Mouse (Mus musculus) heart, adult 18-20 months (tissue): ENCODE results near the gene Reck. TPM values are rescaled to one million over a fixed set of nuclear protein-coding genes. Genes with fewer than 3 reads are reported as not detected.
A peak's percentile ranks its signal among the peaks of the same experiment; 100 is the strongest.

Experiments used
- DNase-seq, 2 experiments: peaks; one replicate each; pipeline ENCODE4 v3.0.0; 2021 to 2022; ENCODE audit warnings: mixed read lengths in 1 of 2
- total RNA-seq, 2 experiments: library from RNA; stranded (reverse); gene quantifications; 2 replicates each; pipeline ENCODE4 v1.2.3; 2021

The Reck gene
- total RNA-seq, 2 experiments from 2014 or later, result 4.3 to 5.1 TPM

DNA sequence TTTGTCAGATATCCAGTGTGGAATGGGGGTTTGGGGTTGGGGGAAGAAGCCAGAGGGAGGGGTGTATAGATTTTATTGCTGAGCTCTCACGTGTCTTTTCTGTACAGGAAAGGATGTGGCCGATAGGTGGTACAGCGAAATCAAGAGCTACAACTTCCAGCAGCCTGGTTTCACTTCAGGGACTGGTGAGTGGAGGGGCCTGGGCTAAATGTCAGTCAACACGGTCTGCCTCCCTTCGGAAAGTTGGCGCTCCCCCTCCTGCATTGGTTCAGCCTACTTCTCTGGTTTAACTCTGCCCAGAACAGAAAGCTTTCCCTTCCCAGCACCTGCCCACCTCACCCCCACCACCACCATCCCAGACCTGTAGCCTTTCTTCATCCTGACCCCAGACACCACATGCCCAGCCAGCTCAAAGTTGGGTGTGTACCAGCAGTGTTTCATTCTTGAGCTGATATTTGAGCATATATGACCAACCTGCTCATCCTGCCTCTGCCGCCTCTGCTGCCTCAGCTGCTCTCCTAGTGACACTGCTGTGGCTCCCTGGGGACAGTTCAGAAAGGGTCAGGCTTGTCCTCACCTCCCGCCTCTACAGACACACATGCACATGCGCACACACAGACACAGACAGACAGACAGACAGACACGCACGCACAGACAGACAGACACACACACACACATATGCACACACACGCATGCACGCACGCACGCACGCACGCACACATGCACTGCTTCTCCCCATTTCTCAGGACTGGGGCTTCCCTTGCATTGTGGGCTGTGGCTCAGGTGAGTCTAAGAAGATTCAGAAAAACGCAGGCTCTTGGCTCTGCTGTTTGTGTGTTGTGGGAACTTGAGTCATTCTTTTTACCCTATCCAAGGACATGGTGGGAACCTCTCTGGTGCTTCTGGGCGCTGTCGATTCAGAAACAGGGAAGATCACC lies 95.3 kb downstream of the Reck start:
- DNase-seq, result no peak

- no peak for DNase-seq
Measured at GRCm38 (mm10) chr4:43971541-43972136, 96.3 kb downstream of the Reck start.

GRCm38 (mm10) chr4:43972137-43972591 lies 96.8 kb downstream of the Reck start:
- DNase-seq, result peak; percentile 43 to 50

DNA sequence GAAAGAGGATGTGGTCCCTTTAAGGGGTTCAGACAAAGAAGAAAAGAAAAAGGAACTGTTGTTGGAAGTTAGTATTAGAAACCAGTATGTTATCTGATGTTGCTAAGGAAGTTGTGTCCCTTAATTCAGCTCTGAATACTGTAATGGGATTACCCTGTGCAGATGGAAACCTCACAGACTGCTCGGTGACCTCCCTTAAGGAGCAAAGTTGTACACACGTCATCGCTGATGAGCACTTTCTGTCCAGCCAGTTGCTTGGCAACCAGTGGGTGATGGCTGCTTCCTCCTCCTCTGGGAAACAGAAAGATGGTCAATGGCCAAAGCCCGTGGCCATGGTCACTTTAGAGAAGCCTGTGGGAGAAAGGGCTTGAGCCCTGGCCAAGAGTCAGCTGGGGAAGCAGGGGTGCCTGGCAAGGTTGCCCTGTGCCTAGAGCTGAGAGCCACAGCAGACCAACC lies 98.2 kb downstream of the Reck start:
- DNase-seq, result peak; percentile 76 to 90

DNA sequence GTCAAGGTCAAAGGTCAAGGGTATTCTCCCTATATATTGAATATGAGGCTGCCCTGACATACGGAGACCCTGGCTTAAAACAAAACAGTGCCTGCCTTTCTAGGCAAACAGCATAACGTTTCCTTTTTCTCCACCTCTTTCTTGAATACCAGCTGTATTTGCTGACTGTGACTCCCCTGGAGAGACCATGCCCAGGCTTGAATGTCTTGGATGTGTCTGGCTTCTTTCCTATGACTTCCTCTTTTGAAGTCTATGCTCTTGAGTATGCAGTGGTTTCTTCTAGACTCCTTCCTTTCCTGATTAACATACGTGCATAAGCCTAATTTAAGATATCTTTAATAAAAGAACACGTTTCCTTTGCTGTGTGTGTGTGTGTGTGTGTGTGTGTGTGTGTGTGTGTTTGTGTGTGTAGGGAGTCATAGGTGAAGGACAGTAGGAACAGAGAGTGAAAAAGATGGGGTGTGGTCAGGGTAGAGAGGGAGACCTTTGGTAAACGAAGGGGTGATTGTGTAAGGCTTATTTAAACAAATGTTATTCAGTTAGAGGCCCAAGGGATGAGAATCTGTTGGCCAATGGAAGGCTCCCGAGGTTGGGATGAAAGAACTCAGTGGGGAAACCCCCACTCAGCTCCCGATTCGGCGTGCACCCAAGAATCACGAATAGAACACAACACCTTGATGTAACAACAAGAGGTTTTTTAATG lies 99.7 kb downstream of the Reck start:
- DNase-seq, result no peak

- peak; percentile 29 to 39 for DNase-seq
Measured at GRCm38 (mm10) chr4:43976223-43976740, 101.0 kb downstream of the Reck start.

DNA sequence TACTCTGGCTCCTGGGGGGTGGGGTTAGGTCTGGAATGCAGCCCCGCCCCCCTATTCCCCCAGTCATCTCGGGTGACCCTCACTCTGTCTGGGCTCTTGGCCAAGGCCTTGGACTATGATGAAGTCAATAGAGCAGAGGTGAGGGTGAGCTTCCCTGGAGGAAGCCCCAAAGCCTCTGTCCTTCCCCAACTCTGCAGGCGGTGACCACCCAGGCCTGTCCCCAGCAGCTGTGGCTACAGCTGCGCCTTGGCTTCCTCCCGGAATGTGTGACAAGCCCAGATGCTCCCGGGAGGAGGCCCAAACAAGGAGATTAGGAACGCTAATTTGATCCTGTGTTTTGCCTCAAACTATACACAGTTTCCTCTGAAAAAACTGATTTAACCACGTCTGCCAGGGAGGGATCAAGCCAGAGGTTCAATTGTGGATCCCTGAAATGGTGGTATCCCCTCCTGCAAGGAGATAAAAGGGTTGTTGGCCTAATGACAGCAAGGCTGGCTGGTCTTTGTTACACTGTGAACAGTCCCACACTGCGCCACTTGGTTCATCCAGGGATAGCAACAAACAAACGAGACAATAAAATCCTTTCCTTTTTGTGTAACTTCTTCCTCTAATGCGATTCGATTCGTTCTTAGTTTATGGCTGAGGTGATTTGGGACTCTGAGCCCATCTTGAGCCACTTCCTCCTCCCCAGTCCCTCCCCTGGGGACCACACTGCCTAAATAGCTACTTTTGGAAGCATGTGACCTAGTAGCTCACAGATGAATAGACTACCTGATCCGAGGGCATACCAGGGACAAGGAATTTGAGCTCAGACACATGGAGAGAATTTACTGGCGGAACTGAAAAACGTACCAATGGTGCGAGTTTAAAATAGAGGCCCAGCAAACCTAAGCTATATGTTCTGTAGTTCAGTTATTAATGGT lies 103.5 kb downstream of the Reck start:
- peak; percentile 66 to 78 for DNase-seq

DNA sequence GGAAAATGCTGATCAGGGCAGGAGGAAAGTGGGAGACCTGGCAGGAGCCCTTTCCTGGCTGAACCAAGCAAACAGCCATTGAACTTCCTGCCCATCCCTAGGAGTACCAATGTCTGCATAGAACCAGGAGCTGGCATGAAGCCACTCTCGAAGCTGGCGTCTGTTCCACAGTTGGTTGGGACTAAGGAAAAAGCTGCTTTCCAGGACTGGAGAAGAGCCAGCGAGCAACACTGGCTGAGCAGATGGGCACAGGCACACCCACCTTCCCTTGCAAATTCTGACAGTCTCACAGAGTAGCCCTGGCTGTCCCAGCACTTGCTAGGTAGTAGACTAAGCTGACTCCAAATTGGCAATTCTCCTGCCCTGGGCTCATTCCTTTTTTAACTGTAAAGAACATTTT lies 104.4 kb downstream of the Reck start:
- peak; percentile 34 to 43 for DNase-seq

DNA sequence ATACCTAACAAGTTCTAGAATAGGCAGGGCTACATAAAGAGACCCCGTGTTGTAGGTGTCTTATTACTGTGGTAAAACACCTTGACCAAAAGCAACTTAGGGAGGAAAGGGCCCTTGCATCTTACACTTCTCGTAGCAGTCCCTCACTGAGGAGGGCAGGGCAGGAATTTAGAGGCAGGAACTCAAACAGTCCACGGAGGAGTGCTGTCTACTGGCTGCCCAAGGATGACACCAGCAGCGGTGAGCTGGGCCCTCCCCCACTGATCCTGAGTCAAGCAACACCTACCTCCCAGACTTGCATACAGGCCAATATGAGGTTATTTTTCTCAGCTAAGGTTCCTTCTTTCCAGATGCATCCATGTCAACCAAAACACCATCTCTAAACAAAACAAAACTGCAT lies 104.9 kb downstream of the Reck start:
- DNase-seq, result no peak

DNA sequence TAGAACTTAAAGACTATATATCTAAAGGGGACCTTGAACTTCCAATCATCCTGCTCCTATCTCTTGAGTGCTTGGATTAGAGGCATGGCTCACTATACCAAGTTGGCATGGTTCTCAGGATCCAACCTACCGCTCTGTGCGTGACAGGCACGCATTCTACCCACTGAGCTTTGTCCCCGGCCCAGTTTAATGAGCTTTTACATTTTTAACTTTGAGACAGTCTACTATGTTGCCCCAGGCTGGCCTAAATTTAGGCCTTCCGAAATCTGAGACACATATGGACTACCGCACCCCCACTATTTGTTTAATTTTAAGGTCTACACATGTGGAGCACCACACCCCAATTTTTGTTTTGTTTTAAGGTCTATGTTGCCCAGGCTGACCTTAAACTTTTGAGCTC lies 105.5 kb downstream of the Reck start:
- DNase-seq, result no peak

DNA sequence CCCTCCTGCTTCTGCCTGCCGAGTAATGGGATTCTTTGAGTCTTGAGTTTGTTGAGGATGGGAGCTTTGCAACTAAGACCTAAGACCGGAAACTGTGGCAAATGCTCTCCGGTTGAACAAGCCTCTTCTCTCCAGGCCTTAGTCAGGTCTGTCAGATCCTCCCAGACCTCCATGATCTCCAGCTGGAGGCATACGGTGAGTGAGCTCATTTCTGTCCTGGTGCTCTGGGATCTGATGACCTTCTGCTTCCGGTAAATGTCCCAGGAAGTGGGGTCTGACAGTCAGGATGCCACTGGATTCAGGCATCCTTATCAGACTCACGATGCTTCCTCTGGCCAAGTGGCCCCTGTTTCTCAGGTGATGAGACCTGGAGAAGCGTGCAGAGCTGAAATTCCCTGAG lies 105.9 kb downstream of the Reck start:
- DNase-seq, result no peak

GRCm38 (mm10) chr4:43982053-43982732 lies 106.9 kb downstream of the Reck start:
- DNase-seq, result peak; percentile 92 to 96

DNA sequence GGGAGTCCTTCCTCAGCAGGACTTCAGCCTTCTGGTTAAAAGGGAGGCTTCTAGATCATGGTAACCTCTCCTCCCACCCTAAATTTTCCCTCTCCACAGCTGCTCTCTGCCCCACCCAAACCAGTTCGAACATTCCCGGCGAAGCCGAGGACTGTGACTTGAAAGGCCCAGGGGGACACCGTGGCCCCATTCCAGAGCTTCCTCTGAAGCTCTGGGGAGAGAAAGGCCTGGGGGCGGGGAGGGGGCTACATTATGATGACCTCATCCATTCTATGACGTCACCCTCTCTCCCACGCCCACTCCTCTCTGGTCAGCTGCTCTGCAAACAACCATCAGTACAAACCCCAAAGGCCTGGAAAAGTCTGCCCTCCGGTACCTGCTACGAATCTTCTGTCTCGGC lies 107.9 kb downstream of the Reck start, which contains the start of gene Ccin:
Gene Ccin, plus strand, starts transcription at position 303 of the 400 bp plus-strand sequence.
- DNase-seq, result no peak

DNA sequence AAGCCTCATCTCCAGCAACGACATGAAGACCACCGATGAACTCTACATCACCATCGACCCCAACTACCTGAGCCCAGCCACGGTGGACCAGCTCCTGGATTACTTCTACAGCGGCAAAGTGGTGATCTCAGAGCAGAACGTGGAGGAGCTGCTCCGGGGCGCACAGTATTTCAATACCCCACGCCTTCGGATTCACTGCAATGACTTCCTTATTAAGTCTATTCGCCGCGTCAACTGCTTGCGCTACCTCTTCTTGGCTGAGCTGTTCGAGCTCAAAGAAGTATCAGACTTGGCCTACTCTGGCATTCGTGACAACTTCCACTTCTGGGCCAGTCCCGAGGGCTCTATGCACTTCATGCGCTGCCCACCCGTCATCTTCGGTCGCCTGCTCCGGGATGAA lies 108.4 kb downstream of the Reck start:
- DNase-seq, result no peak

DNA sequence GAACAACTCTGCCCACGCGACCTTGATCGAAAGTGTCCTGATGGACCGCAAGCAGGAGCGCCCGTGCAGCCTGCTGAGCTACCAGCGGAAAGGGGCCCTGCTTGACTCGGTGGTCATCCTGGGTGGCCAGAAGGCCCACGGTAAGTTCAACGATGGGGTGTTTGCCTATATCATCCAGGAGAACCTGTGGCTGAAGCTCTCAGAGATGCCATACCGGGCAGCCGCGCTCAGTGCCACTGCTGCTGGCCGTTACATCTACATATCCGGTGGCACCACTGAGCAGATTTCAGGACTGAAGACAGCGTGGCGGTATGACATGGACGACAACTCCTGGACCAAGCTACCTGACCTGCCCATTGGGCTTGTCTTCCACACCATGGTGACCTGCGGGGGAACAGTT lies 109.0 kb downstream of the Reck start:
- no peak for DNase-seq

DNA sequence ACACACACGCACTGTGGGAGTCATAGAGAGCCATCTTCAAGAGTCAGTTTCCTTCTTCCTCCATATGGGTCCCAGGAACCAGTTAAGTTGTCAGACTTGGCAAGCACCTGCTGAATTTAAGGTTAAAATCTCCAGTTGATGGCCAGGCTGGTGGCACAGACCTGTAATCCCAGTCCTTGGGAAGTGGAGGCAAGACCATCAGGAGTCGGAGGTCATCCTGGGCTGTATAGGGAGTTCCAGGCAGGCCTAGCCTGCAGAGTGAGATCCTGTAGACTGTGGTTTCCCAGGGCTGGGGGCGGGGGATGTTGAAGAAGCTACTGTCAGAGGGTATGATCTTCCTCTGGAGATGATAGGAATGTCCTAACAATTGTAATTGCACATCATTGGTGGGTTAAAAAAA lies 113.6 kb downstream of the Reck start:
- no peak for DNase-seq

GRCm38 (mm10) chr4:43993072-43993471 lies 117.7 kb downstream of the Reck start:
- DNase-seq, result no peak

DNA sequence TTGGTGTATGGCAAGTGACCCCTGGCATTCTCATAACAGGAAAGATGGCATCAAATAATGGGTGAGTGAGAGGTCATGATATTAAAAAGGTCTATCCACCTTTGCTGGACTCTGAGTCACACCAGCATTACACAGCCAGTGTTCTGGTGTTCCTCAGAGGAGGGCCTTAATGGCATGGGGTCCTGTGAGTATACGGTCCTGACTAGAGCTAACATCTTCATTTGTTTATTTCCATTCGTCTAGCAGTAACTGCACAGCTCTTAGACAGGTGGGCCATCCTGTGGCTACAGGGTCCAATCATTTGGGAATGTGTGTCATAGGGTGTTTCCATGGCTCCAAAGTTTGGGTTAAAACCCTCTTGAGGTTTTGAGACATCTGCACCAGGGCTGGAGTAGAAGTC lies 119.0 kb downstream of the Reck start:
- DNase-seq, result no peak
